Mouse (Mus musculus): ENCODE data around the gene Idh2. TPM values are rescaled to one million over a fixed set of nuclear protein-coding genes. Genes with fewer than 3 reads are reported as not detected.

Gene Idh2
- polyA plus RNA-seq (2015; fragmentation: Nextera tagmentation; extraction: Ambion mirVana): 671 and 680 TPM in 2 replicates

DNA sequence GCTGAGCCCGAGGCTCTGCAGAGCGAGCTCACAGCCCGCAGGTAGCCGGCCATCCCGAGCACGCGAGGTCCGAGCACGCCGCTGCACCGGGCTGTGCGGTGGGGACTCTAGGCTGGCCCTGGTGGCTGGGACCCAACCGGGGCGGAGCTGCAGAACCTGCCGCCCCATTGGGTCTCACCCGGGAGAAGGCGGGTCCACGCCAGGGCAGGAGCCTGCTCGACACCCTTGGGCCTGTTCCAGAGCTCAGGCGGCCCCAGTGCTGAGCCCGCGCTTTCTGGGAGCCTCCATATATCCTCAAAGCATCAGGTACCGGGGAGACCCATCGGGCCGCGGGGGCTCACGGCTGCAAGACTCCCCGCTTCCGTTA, at the start of gene Idh2:
Idh2 (minus strand) TSS at position 169 of the 367 bp plus-strand sequence.
- H3K27me3 ChIP-seq (ENCODE audit: control insufficient read depth, insufficient read depth, low read depth, low read length): no peaks in the 10 kb centered on the region
- no peaks in the 10 kb centered on the region for H3K9me3 ChIP-seq (ENCODE audit: control insufficient read depth, low read length)
- no peaks in the 10 kb centered on the region for H3K36me3 ChIP-seq (ENCODE audit: control insufficient read depth, insufficient read depth, low read length)
- peak within 1 kb of the TSS; percentile 98 for H3K9ac ChIP-seq (ENCODE audit: low read length)
- peaks cover 39% of the 10 kb centered on the region for H3K4me1 ChIP-seq (replicated peaks; ENCODE audit: control insufficient read depth, insufficient read depth, low read length)
- under 1% methylated on average over 28 of the region's 29 CpGs for WGBS
- H3K4me3 ChIP-seq (ENCODE audit: low read length): peak within 1 kb of the TSS; percentile 89
- peak within 1 kb of the TSS; percentile 97 for H3K27ac ChIP-seq (ENCODE audit: low read length)
- H3K4me2 ChIP-seq (ENCODE audit: low read depth, low read length): peak within 1 kb of the TSS; percentile 52
- peak; percentile 97 for ATAC-seq (ENCODE audit: low read depth)

DNA sequence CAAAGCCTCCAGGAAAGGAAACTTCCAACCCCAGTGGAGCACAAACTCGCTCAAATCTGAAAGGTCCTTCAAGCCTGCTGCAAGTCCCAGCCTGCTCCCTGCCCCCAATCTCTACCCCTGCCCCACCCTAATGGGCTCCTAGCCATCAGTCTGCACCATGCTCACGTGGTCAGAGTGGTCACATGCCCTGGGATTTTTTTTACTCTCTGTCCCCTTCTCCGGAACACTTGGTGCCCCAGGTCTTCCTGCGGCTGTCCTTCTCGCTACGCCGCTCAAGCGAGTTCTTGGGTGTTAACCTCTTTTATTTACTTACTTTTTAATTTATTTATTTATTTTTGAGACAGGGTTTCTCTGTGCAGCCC, 45.7 kb upstream of the Idh2 start:
- Histone ChIP-seq H3K9ac (ENCODE audit: low read length) (peak overlapping the region; percentile 23; the same call in 1 of the 2 replicates), H3K27me3 (ENCODE audit: control insufficient read depth, insufficient read depth, low read depth, low read length) (no peaks in the 10 kb centered on the region), H3K27ac (ENCODE audit: low read length) (peak overlapping the region; percentile 78), H3K4me1 (replicated peaks; ENCODE audit: control insufficient read depth, insufficient read depth, low read length) (peaks cover 19% of the 10 kb centered on the region), H3K9me3 (ENCODE audit: control insufficient read depth, low read length) (no peaks in the 10 kb centered on the region), H3K4me3 (ENCODE audit: low read length) (no peak overlapping the region), H3K4me2 (ENCODE audit: low read depth, low read length) (0 out of 2 replicates have a peak overlapping the region, but pooled peaks have one; percentile 12), H3K36me3 (ENCODE audit: control insufficient read depth, insufficient read depth, low read length) (no peaks in the 10 kb centered on the region)
- 48% methylated on average over 8 of the region's 8 CpGs for WGBS
- ATAC-seq (ENCODE audit: low read depth): peak; percentile 66; the same call in 1 of the 2 replicates

DNA sequence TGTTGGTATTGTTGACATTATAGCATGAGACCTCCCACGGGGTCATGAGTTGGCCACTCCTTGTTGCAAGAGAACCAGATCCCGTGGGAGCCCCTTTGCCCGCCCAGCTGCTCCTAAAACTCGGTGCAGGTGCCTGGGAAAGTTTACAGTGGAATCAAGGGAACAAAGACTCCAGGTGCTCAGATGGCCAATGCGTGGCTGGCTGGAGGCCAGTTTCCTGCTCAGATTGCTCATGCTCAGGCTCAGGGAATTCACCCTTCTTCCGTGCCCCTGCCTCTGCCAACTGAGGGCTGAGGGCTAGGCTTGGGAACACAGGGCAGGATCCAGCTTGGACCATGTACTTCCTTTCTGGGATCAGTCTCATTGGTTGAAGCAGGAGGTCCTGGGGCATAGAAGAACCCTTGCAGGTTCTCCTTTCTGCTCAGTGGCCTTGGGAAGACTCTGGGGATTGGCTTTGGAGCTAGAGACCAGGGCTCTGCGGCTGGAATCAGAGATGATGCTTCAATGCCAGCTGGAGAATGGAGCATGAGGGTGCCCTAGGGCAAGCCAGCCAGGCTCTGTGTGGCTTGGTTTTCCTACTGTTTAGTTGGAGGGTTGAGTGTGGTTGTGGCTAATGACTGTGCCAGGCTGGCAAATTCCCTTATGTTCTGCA, 45.2 kb upstream of the Idh2 start:
- 42% methylated on average over 7 of the region's 7 CpGs for WGBS
- no peaks in the 10 kb centered on the region for H3K9me3 ChIP-seq (ENCODE audit: control insufficient read depth, low read length)
- H3K4me1 ChIP-seq (replicated peaks; ENCODE audit: control insufficient read depth, insufficient read depth, low read length): peaks cover 19% of the 10 kb centered on the region
- H3K4me3 ChIP-seq (ENCODE audit: low read length): no peak overlapping the region
- H3K27ac ChIP-seq (ENCODE audit: low read length): peak overlapping the region; percentile 78
- no peaks in the 10 kb centered on the region for H3K27me3 ChIP-seq (ENCODE audit: control insufficient read depth, insufficient read depth, low read depth, low read length)
- no peaks in the 10 kb centered on the region for H3K36me3 ChIP-seq (ENCODE audit: control insufficient read depth, insufficient read depth, low read length)
- ATAC-seq (ENCODE audit: low read depth): peak; percentile 68
- 0 out of 2 replicates have a peak overlapping the region, but pooled peaks have one; percentile 12 for H3K4me2 ChIP-seq (ENCODE audit: low read depth, low read length)
- H3K9ac ChIP-seq (ENCODE audit: low read length): peak overlapping the region; percentile 23

DNA sequence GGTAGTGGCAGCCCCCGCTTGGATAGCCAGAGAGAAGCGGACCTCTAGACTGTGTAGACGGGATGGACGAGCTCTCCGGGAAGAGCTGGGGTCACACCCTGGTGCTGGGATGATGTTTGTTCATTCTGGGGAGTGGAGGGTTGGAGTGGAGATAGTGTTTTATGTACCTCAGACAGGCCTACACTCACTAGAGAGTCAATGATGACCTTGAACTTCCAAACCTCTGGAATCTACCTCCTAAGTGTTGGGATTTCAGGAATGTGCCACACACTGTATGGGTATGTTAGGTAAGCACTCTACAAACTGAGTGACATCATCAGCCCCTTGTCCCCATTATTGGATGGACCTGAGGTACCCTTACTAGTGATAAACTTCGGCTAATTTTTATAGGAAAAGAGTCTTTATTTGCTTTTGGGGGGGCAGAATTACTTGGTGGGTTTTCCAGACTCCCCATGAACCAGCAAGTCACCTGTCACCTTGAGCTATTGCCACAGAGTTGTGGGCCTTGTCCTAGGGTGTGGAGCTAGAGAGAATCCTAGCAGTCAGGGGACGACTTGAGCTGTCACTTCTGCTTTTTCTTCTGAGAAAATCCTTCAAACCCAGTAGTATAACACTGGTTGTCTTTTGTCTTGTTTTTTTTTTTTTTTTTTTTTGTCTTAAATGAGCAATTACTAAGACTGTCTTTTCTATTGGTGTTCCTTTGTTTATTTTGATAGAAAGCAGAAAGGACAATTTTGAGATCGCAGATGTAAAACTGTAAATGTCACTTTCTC, 43.5 kb upstream of the Idh2 start:
- no peaks in the 10 kb centered on the region for H3K27me3 ChIP-seq (ENCODE audit: control insufficient read depth, insufficient read depth, low read depth, low read length)
- 84% methylated on average over 8 of the region's 8 CpGs for WGBS
- H3K36me3 ChIP-seq (ENCODE audit: control insufficient read depth, insufficient read depth, low read length): no peaks in the 10 kb centered on the region
- no peak overlapping the region for H3K4me2 ChIP-seq (ENCODE audit: low read depth, low read length)
- H3K9ac ChIP-seq (ENCODE audit: low read length): no peak overlapping the region
- peaks cover 19% of the 10 kb centered on the region for H3K4me1 ChIP-seq (replicated peaks; ENCODE audit: control insufficient read depth, insufficient read depth, low read length)
- H3K27ac ChIP-seq (ENCODE audit: low read length): no peak overlapping the region
- no peak for ATAC-seq (ENCODE audit: low read depth)
- no peak overlapping the region for H3K4me3 ChIP-seq (ENCODE audit: low read length)
- H3K9me3 ChIP-seq (ENCODE audit: control insufficient read depth, low read length): no peaks in the 10 kb centered on the region

DNA sequence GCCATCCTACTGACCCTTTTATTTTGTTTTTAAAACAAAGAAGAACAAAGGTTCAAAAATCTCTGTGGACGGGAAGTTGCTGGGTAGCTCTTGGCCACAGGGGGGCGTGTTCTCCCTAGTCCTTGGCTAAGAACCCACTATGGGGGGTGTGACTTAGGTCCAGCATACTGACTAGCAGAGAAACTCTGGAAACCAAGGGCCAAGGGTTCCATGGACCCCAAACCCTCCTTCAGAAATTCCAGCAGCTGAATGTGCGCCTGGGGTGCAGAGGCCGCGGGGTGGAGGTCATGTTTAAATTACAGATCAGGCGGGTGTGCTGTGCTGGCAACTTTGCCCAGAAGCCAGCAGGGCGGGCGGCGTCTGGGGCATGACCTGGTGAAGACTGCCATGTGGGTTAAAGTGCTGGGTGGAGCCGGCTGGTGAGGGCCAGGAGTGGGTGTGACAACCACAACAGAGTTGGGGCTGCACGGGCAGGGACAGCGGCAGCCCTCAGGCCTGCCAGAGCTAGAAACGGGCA, 41.6 kb upstream of the Idh2 start:
- Histone ChIP-seq H3K4me3 (ENCODE audit: low read length) (no peak overlapping the region), H3K9ac (ENCODE audit: low read length) (peak overlapping the region; percentile 2; the same call in 1 of the 2 replicates), H3K4me1 (replicated peaks; ENCODE audit: control insufficient read depth, insufficient read depth, low read length) (peaks cover 19% of the 10 kb centered on the region), H3K4me2 (ENCODE audit: low read depth, low read length) (no peak overlapping the region), H3K27me3 (ENCODE audit: control insufficient read depth, insufficient read depth, low read depth, low read length) (no peaks in the 10 kb centered on the region), H3K9me3 (ENCODE audit: control insufficient read depth, low read length) (no peaks in the 10 kb centered on the region), H3K36me3 (ENCODE audit: control insufficient read depth, insufficient read depth, low read length) (no peaks in the 10 kb centered on the region), H3K27ac (ENCODE audit: low read length) (no peak overlapping the region)
- 32% methylated on average over 13 of the region's 13 CpGs for WGBS
- peak; percentile 66 for ATAC-seq (ENCODE audit: low read depth)

- Histone ChIP-seq H3K36me3 (ENCODE audit: control insufficient read depth, insufficient read depth, low read length) (no peaks in the 10 kb centered on the region), H3K9ac (ENCODE audit: low read length) (no peak overlapping the region), H3K4me3 (ENCODE audit: low read length) (no peak overlapping the region), H3K9me3 (ENCODE audit: control insufficient read depth, low read length) (no peaks in the 10 kb centered on the region), H3K4me1 (replicated peaks; ENCODE audit: control insufficient read depth, insufficient read depth, low read length) (peaks cover 9% of the 10 kb centered on the region), H3K4me2 (ENCODE audit: low read depth, low read length) (no peak overlapping the region), H3K27ac (ENCODE audit: low read length) (no peak overlapping the region), H3K27me3 (ENCODE audit: control insufficient read depth, insufficient read depth, low read depth, low read length) (no peaks in the 10 kb centered on the region)
- 65% methylated on average over 3 of the region's 3 CpGs for WGBS
- no peak for ATAC-seq (ENCODE audit: low read depth)
These were observed 39.5 kb upstream of the Idh2 start for GRCm38 (mm10) chr7:80154689-80155088.

GRCm38 (mm10) chr7:80152756-80153155, 37.6 kb upstream of the Idh2 start:
- no peak overlapping the region for H3K27ac ChIP-seq (ENCODE audit: low read length)
- H3K4me3 ChIP-seq (ENCODE audit: low read length): no peak overlapping the region
- H3K27me3 ChIP-seq (ENCODE audit: control insufficient read depth, insufficient read depth, low read depth, low read length): no peaks in the 10 kb centered on the region
- H3K9me3 ChIP-seq (ENCODE audit: control insufficient read depth, low read length): no peaks in the 10 kb centered on the region
- no peak overlapping the region for H3K4me2 ChIP-seq (ENCODE audit: low read depth, low read length)
- 93% methylated on average over 8 of the region's 8 CpGs for WGBS
- peaks cover 15% of the 10 kb centered on the region for H3K4me1 ChIP-seq (replicated peaks; ENCODE audit: control insufficient read depth, insufficient read depth, low read length)
- no peaks in the 10 kb centered on the region for H3K36me3 ChIP-seq (ENCODE audit: control insufficient read depth, insufficient read depth, low read length)
- no peak for ATAC-seq (ENCODE audit: low read depth)
- no peak overlapping the region for H3K9ac ChIP-seq (ENCODE audit: low read length)

GRCm38 (mm10) chr7:80152152-80152551, 37.0 kb upstream of the Idh2 start:
- 62% methylated on average over 6 of the region's 6 CpGs for WGBS
- Histone ChIP-seq H3K27me3 (ENCODE audit: control insufficient read depth, insufficient read depth, low read depth, low read length) (no peaks in the 10 kb centered on the region), H3K4me2 (ENCODE audit: low read depth, low read length) (no peak overlapping the region), H3K9ac (ENCODE audit: low read length) (no peak overlapping the region), H3K4me1 (replicated peaks; ENCODE audit: control insufficient read depth, insufficient read depth, low read length) (peaks cover 15% of the 10 kb centered on the region), H3K27ac (ENCODE audit: low read length) (no peak overlapping the region), H3K9me3 (ENCODE audit: control insufficient read depth, low read length) (no peaks in the 10 kb centered on the region), H3K4me3 (ENCODE audit: low read length) (no peak overlapping the region), H3K36me3 (ENCODE audit: control insufficient read depth, insufficient read depth, low read length) (no peaks in the 10 kb centered on the region)
- no peak for ATAC-seq (ENCODE audit: low read depth)

DNA sequence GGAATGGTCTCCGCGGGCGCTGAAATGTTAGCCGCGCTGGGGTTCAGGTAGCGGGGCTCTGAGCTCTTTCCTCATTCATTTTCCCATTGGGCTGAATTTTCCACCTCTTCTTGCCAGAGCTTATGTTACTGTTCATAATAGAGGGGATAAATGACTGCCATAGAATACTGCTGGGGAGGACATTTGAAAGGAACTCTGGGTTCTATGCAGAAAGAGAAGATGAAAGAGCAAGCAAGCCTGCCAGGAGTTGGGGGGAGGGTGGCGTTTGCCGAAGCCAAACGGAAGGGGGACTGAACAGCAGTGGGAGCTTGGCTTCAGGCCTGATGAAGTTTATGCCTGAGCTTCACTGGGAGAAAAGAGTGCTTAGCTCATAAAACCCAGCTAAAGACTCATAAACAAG, 34.2 kb upstream of the Idh2 start:
- peak; percentile 83 for ATAC-seq (ENCODE audit: low read depth)
- Histone ChIP-seq H3K9me3 (ENCODE audit: control insufficient read depth, low read length) (no peaks in the 10 kb centered on the region), H3K9ac (ENCODE audit: low read length) (peak overlapping the region; percentile 10; the same call in 1 of the 2 replicates), H3K27me3 (ENCODE audit: control insufficient read depth, insufficient read depth, low read depth, low read length) (no peaks in the 10 kb centered on the region), H3K4me1 (replicated peaks; ENCODE audit: control insufficient read depth, insufficient read depth, low read length) (peaks cover 7% of the 10 kb centered on the region; the same call in 1 of the 2 replicates), H3K27ac (ENCODE audit: low read length) (peak overlapping the region; percentile 69), H3K4me2 (ENCODE audit: low read depth, low read length) (peak overlapping the region; percentile 26), H3K36me3 (ENCODE audit: control insufficient read depth, insufficient read depth, low read length) (no peaks in the 10 kb centered on the region), H3K4me3 (ENCODE audit: low read length) (no peak overlapping the region)
- whole genome bisulfite sequencing: 43% methylated on average over 9 of the region's 9 CpGs

All from lung, embryonic 16.5 days (tissue).